Mouse (Mus musculus) limb, embryonic 12.5 days (tissue): Measurements from ENCODE around the gene Gstz1. TPM values are rescaled to one million over a fixed set of nuclear protein-coding genes. Genes with fewer than 3 reads are reported as not detected.

Experiments
- ATAC-seq: fragments of 200-750 bp; cut with Nextera tagmentation; 2 replicates; pipeline ENCODE4 v1.8.0; 2017; ENCODE audit warnings: low read depth, moderate TSS enrichment; ENCODE audit not compliant: insufficient number of reproducible peaks, insufficient read depth, low FRiP score, low TSS enrichment
- H3K27ac ChIP-seq: fragments of 300-500 bp; sonication (generic); 2 replicates; pipeline ENCODE4 v1.5.1; 2016; ENCODE audit warnings: mild to moderate bottlenecking, moderate library complexity
- H3K27me3 ChIP-seq: fragments of 300-500 bp; sonication (generic); 2 replicates; pipeline ENCODE4 v1.6.1; 2016; ENCODE audit warnings: mild to moderate bottlenecking, moderate library complexity
- H3K36me3 ChIP-seq: fragments of 300-500 bp; sonication (generic); 2 replicates; pipeline ENCODE4 v1.6.1; 2016; ENCODE audit warnings: mild to moderate bottlenecking, moderate library complexity
- H3K4me1 ChIP-seq: fragments of 300-500 bp; sonication (generic); replicated peaks from 2 replicates; pipeline ENCODE4 v1.6.1; 2016
- H3K4me2 ChIP-seq: fragments of 300-500 bp; sonication (generic); 2 replicates; pipeline ENCODE4 v1.6.1; 2016; ENCODE audit warnings: mild to moderate bottlenecking, moderate library complexity
- H3K4me3 ChIP-seq: fragments of 300-500 bp; sonication (generic); replicated peaks from 2 replicates; pipeline ENCODE4 v1.5.1; 2016; ENCODE audit warnings: mild to moderate bottlenecking
- H3K9ac ChIP-seq: fragments of 300-500 bp; sonication (generic); replicated peaks from 2 replicates; pipeline ENCODE4 v1.6.1; 2016; ENCODE audit warnings: mild to moderate bottlenecking, moderate library complexity
- H3K9me3 ChIP-seq: fragments of 300-500 bp; sonication (generic); 2 replicates; pipeline ENCODE4 v1.6.1; 2016; ENCODE audit warnings: mild to moderate bottlenecking, moderate library complexity
- WGBS: fragments of 180-500 bp; shearing (Covaris S2); methylation state at CpG from one replicate; pipeline ENCODE4 v1.1.7; 2016; 5-methylcytosine and 5-hydroxymethylcytosine counted together
- polyA plus RNA-seq: library from polyadenylated mRNA; unstranded; fragments of >200 nt; fragmentation: Nextera tagmentation; extraction: Ambion mirVana; gene quantifications from 2 replicates; pipeline ENCODE4 v1.2.1, GENCODE M21; 2016

The Gstz1 gene
- polyA plus RNA-seq, 1 experiment from 2014 or later = 29.1 TPM

DNA sequence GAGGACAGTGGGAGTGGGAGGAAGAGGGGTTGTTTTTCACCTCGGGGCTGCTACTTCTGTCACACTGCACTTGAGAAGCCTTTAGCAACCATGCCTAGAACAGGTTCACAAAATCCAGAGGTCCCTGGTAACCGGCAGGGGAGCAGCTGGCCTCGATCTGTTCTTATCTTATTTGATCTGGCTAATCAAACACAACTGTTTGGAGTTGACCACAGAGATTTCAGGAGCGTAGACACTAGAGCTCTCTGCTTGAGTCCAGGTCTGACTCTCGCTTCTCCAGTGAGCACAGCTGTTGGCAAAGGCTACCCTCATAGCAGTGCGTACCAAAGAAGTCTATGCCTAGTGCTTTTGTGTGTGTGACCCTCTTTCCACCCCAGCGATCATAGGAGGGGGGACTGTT, 11.1 kb downstream of the Gstz1 start:
- no peak for ATAC-seq
- H3K4me2 ChIP-seq = no peak overlapping the region
- H3K27me3 ChIP-seq = no peaks in the 10 kb centered on the region
- peaks cover 6% of the 10 kb centered on the region for H3K4me1 ChIP-seq
- peaks cover 25% of the 10 kb centered on the region for H3K36me3 ChIP-seq
- no peaks in the 10 kb centered on the region for H3K9me3 ChIP-seq
- 77% methylated on average over 7 of the region's 7 CpGs for WGBS
- no peak overlapping the region; the same call in 1 of the 2 replicates for H3K9ac ChIP-seq
- no peak overlapping the region for H3K4me3 ChIP-seq
- H3K27ac ChIP-seq = no peak overlapping the region

DNA sequence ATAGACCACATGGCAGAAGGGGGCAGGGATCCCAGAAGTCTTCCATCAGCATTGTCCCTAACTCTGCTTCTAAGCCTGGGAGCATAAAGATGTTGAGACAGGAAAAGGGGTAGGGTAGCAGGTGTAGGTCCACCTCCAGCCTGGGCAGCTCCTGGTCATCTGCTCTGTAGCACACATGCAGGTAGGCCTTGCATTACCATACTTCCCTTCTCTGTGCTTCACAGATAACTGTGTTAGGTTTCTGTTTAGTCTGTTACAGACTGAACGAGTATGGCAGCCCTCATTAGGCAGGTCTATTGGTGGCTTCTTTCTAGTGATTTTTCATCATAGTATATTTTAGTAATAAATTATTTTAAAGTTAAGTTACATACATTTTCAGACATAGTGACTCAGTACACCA, 13.3 kb downstream of the Gstz1 start:
- Histone ChIP-seq H3K27ac (no peak overlapping the region), H3K36me3 (peaks cover 39% of the 10 kb centered on the region), H3K9me3 (peaks cover 4% of the 10 kb centered on the region; the same call in 1 of the 2 replicates), H3K4me3 (no peak overlapping the region), H3K4me2 (no peak overlapping the region), H3K27me3 (no peaks in the 10 kb centered on the region), H3K9ac (no peak overlapping the region), H3K4me1 (peaks cover 6% of the 10 kb centered on the region)
- ATAC-seq = no peak
- 59% methylated on average over 1 of the region's 1 CpGs for WGBS

DNA sequence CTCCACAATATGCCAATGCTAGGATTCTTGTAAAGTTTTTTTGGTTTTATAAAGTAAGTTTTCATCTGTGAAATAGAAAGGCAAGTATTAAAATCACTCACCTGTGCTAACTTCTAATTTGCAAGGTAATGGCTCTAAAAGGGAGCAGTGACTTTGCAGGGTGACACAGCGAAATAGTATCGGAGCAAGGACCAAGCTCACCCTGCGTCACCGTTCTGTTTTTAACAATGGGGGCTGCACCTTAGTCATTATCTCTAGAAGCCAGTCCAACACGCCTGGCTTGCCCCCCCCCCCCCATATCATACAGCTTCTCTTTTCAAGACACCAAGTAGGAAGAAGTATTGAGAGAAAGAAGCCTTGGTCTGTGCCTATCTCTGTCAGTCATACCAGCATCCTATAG, 13.8 kb downstream of the Gstz1 start:
- ATAC-seq = no peak

DNA sequence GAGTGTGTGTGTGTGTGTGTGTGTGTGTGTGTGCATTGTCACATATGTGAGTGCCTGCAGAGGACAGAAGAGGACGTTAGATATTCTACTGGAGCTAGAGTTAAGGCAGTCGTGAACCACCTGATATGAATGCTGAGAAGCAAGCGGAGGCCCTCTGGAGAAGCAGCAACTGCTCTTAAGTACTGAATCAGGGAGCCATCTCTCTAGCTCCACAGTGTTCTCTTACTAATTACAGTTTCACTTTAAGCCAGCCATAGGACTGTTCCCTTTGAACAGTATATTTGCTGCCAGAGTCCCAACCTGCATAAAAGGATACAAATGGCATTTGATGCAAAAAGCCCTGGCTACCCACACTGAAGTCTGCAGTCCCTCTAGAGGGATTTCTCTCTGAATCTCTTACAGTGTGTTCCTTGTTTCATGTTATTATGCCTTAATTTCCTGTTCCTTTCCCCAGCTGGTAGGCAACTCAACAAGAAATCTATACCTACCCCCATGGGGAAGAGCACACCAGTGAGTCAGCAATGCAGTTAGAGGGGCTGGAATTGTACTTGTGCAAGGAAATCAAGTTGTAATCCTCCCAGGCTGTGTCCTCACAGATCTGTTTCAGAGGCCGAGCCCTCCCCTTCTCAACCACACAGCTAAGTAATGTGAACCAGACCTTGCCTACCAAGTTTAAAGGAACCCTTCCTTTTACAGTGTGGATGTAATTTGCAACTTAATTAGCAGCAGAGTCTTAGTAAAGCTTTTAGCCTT, 28.4 kb downstream of the Gstz1 start:
- H3K27me3 ChIP-seq = no peaks in the 10 kb centered on the region
- no peaks in the 10 kb centered on the region for H3K9me3 ChIP-seq
- H3K9ac ChIP-seq = no peak overlapping the region
- WGBS = 31% methylated on average over 4 of the region's 4 CpGs
- H3K36me3 ChIP-seq = peaks cover 42% of the 10 kb centered on the region
- H3K27ac ChIP-seq = peak overlapping the region; percentile 85
- no peak overlapping the region for H3K4me3 ChIP-seq
- peaks cover 27% of the 10 kb centered on the region for H3K4me1 ChIP-seq
- H3K4me2 ChIP-seq = no peak overlapping the region
- ATAC-seq = peak; percentile 83

More for the DNA sequence above, 13.8 kb downstream of the Gstz1 start:
- peaks cover 6% of the 10 kb centered on the region for H3K4me1 ChIP-seq
- no peak overlapping the region for H3K4me2 ChIP-seq
- no peaks in the 10 kb centered on the region for H3K27me3 ChIP-seq
- peaks cover 34% of the 10 kb centered on the region for H3K36me3 ChIP-seq
- H3K9ac ChIP-seq = no peak overlapping the region
- H3K27ac ChIP-seq = no peak overlapping the region
- WGBS = 91% methylated on average over 5 of the region's 5 CpGs
- peaks cover 4% of the 10 kb centered on the region; the same call in 1 of the 2 replicates for H3K9me3 ChIP-seq
- no peak overlapping the region for H3K4me3 ChIP-seq

DNA sequence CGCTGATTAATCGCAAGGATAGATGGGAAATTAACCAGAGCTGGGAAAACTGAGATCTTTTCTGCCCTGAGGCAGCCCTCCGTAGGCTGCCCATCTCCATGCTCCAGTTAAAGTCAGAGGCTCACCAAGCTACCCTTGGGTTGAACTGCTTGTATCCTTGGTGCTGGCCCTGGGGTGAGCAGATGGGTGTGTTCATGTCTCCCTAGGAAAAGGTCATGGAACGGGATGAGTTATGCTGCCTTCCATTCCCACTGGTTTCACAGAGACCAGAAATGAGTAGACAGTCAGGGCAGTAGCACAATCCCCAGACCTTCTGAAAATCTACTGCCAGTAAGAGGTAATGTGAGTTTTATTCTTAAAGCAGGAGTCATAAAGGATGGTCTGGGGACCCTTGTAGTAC, 30.7 kb downstream of the Gstz1 start:
- H3K9ac ChIP-seq = no peak overlapping the region
- no peak overlapping the region for H3K27ac ChIP-seq
- H3K4me1 ChIP-seq = peaks cover 27% of the 10 kb centered on the region
- H3K36me3 ChIP-seq = peaks cover 24% of the 10 kb centered on the region; the same call in 1 of the 2 replicates
- 94% methylated on average over 4 of the region's 4 CpGs for WGBS
- H3K4me3 ChIP-seq = no peak overlapping the region
- no peaks in the 10 kb centered on the region for H3K27me3 ChIP-seq
- ATAC-seq = no peak
- H3K4me2 ChIP-seq = no peak overlapping the region
- no peaks in the 10 kb centered on the region for H3K9me3 ChIP-seq

DNA sequence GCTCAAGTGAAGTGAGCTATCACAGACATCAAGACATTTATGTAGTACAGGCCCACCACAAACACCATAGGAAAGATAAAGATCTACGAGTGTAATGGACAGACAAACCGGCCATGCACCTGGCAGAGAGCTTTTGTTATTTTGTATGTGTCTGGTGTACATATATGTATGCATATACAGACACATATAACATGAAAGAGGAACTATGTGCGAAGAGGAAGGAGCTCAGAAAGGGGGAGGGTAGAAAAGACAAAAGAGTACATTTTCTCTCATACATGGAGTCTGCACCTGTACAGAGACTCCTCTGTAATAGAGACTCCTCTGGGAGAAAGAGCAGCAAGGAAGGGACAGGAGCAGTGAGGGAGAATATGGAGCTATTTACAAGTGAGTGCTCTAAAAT, 46.0 kb downstream of the Gstz1 start:
- H3K9me3 ChIP-seq = no peaks in the 10 kb centered on the region
- WGBS = 92% methylated on average over 3 of the region's 3 CpGs
- no peaks in the 10 kb centered on the region for H3K36me3 ChIP-seq

DNA sequence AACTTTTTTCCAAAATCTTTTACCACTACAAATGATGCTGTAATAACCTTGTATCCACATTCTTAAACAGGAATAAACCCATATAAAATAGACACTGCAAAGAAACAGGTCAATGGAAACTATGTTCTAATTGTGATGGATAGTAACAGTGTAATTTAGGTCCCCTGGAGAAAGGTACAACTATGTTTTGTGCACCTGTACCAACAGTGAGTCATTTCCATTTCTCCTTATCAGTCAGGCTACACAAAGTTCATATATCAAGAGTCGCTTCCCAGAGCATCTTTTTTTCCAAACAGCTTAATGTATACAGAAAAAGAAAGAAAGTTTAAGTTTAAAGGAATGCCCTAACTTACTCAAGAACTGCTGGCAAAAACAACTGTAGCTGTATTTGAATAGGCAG, 48.1 kb downstream of the Gstz1 start:
- H3K4me3 ChIP-seq = no peak overlapping the region
- no peak overlapping the region for H3K4me2 ChIP-seq
- no peak overlapping the region for H3K27ac ChIP-seq
- no peaks in the 10 kb centered on the region for H3K9me3 ChIP-seq
- H3K36me3 ChIP-seq = no peaks in the 10 kb centered on the region
- 85% methylated on average over 1 of the region's 1 CpGs for WGBS
- peaks cover 28% of the 10 kb centered on the region for H3K4me1 ChIP-seq
- no peaks in the 10 kb centered on the region for H3K27me3 ChIP-seq
- no peak for ATAC-seq
- H3K9ac ChIP-seq = no peak overlapping the region

More for the DNA sequence above, 46.0 kb downstream of the Gstz1 start:
- H3K4me2 ChIP-seq = no peak overlapping the region
- H3K27me3 ChIP-seq = no peaks in the 10 kb centered on the region
- H3K4me3 ChIP-seq = no peak overlapping the region
- H3K27ac ChIP-seq = no peak overlapping the region
- ATAC-seq = no peak
- H3K4me1 ChIP-seq = peaks cover 19% of the 10 kb centered on the region
- no peak overlapping the region for H3K9ac ChIP-seq

DNA sequence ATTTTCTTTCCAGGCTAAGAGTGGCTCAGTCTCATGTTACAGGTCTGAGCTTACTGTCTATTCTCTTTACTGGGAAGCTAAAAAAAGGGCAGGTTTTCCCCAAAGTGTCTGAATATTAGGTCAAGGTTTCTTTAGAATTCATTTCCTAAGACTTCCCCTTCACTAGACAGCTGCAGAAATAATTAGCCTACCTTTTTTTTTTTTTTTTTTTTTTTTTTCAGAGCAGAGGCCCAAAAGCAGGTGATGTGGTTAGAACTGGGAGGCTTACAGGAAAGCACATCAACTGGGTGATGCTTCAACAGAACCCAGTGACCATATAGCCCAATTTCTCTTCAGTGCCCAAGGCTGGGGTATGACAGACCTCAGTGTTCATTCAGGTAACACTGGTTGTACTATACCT, 49.3 kb downstream of the Gstz1 start:
- H3K9me3 ChIP-seq = no peaks in the 10 kb centered on the region
- no peak overlapping the region for H3K4me2 ChIP-seq
- H3K9ac ChIP-seq = no peak overlapping the region
- H3K27me3 ChIP-seq = peaks cover 3% of the 10 kb centered on the region; the same call in 1 of the 2 replicates
- H3K4me3 ChIP-seq = no peak overlapping the region
- H3K36me3 ChIP-seq = no peaks in the 10 kb centered on the region
- no peak overlapping the region for H3K27ac ChIP-seq
- peaks cover 28% of the 10 kb centered on the region for H3K4me1 ChIP-seq
- no peak for ATAC-seq

DNA sequence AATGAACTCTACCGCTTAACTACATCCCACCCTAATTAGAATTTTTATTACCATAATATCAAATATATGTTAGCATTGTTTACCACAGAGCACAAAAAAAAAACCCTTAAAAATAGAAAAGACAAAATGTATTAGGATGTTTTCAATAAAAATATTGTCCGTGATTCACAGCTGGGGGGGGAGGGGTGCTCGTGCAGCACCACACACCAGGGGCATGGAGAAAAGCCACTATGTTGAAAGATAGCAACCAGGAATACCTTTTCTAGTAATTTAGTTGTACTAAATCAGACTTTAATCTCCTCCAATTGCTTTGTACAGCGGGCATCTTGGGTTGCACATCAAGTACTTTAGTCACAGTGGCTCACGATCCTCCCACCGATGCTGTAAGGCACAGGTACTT, 51.8 kb downstream of the Gstz1 start:
- no peak for ATAC-seq

DNA sequence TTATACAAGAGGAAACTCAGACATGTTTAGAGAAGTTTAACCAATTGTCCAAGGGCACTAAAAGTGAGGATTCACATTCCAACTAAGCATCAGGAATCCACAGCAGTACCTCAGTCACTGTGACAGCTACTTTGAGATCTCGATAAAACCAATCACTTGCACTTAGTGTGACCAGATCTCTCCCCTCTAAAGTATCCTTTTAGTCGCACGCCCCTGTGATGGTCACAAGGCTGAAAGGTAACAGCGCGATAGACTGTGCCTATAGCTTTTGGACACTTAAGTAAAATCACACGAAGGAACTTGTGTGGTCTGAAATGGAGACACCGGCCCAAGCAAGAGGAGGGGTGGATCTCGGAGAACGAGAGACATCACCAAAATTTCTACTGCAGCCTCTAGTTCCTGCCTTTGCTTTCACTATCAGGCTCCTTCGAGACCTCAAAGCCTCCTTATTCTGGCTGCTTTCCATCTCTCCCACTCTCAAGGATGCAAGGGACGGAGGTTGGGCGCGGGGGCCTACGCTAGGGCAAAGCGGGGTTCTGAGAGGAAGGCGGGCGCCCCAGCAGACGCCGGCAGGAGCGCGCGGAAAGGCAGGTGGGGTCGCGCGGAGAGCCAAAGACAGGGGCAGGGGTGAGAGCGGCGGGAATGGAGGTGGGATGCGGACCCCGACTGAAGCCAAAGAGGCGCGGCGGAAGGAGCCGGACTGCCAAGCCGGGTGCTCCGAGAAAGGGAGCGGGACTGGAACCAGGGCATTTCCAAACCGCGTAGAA, 52.4 kb downstream of the Gstz1 start, which contains the start of gene Samd15:
TSS of gene Samd15 (plus strand) at position 518 of the 767 bp plus-strand sequence.
- peak within 1 kb of the TSS; percentile 84 for H3K4me2 ChIP-seq
- H3K36me3 ChIP-seq = no peaks in the 10 kb centered on the region
- peak; percentile 30 for ATAC-seq
- H3K9me3 ChIP-seq = no peaks in the 10 kb centered on the region
- peaks cover 28% of the 10 kb centered on the region for H3K4me1 ChIP-seq
- H3K4me3 ChIP-seq = peak within 1 kb of the TSS; percentile 67
- WGBS = 1% methylated on average over 38 of the region's 38 CpGs
- H3K9ac ChIP-seq = peak within 1 kb of the TSS; percentile 82
- peaks cover 3% of the 10 kb centered on the region; the same call in 1 of the 2 replicates for H3K27me3 ChIP-seq
- peak within 1 kb of the TSS; percentile 72 for H3K27ac ChIP-seq

More for the DNA sequence above, 51.8 kb downstream of the Gstz1 start:
- no peaks in the 10 kb centered on the region for H3K9me3 ChIP-seq
- peaks cover 28% of the 10 kb centered on the region for H3K4me1 ChIP-seq
- peak overlapping the region; percentile 67 for H3K4me3 ChIP-seq
- 59% methylated on average over 6 of the region's 6 CpGs for WGBS
- peaks cover 3% of the 10 kb centered on the region; the same call in 1 of the 2 replicates for H3K27me3 ChIP-seq
- no peaks in the 10 kb centered on the region for H3K36me3 ChIP-seq
- H3K4me2 ChIP-seq = peak overlapping the region; percentile 84
- no peak overlapping the region for H3K27ac ChIP-seq
- peak overlapping the region; percentile 82; the same call in 1 of the 2 replicates for H3K9ac ChIP-seq

DNA sequence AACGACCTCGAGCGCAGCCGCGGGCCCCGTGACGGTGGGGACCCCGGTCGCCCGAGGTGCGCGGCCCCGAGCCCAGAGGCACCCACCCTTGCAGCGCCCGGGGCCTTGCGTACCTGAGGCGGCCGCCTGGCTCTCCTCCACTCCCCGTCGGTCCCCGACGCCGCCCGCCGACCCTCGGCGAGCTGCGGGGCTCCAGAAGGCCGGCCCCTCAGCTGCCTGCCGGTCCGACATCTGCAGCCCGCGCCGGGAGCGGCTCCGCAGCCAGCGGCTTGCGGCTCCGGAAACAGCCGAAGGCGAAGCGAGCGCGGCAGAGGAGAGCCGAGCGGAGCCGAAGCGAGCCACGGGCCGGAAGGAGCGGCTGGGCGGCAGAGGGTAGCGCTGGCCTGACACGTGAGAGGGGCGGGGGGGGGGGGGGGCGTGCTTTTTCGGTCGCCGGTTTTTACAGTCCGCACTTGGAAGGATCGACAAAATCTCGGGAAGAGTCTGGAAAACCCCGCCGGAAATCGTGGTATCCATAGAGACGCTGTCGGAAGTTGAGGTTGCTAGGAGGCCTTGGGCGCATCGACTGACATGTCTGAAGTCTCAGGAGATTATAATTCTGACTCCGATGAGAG, 53.1 kb downstream of the Gstz1 start, which contains the start of gene Tmed8:
TSS of gene Tmed8 (minus strand) at position 482 of the 614 bp plus-strand sequence.
- peak within 1 kb of the TSS; percentile 82 for H3K9ac ChIP-seq
- peak within 1 kb of the TSS; percentile 72 for H3K27ac ChIP-seq
- no peaks in the 10 kb centered on the region for H3K9me3 ChIP-seq
- peak; percentile 81 for ATAC-seq
- H3K4me3 ChIP-seq = peak within 1 kb of the TSS; percentile 67
- peaks cover 28% of the 10 kb centered on the region for H3K4me1 ChIP-seq
- peak within 1 kb of the TSS; percentile 84 for H3K4me2 ChIP-seq
- 1% methylated on average over 59 of the region's 70 CpGs for WGBS
- H3K27me3 ChIP-seq = peaks cover 3% of the 10 kb centered on the region; the same call in 1 of the 2 replicates
- no peaks in the 10 kb centered on the region for H3K36me3 ChIP-seq
